Mouse (Mus musculus) hindbrain, embryonic 13.5 days (tissue): ENCODE measurements around the gene Gal3st2. TPM values are rescaled to one million over a fixed set of nuclear protein-coding genes. Genes with fewer than 3 reads are reported as not detected.
"Not testable (repeated sequence)": the region's sequence is repeated elsewhere in the genome, so short reads cannot be mapped to it uniquely, and the experiment has no call there.

ENCODE experiments used
- ATAC-seq: fragments of 200-750 bp; cut with Nextera tagmentation; 2 replicates; pipeline ENCODE4 v1.8.0; 2017; ENCODE audit warnings: moderate TSS enrichment; ENCODE audit not compliant: low FRiP score
- H3K27ac ChIP-seq: fragments of 300-500 bp; sonication (generic); 2 replicates; pipeline ENCODE4 v1.5.1; 2015; ENCODE audit warnings: inconsistent platforms, mild to moderate bottlenecking, moderate library complexity
- H3K27me3 ChIP-seq: fragments of 300-500 bp; sonication (generic); 2 replicates; pipeline ENCODE4 v1.6.1; 2015; ENCODE audit warnings: mild to moderate bottlenecking, inconsistent platforms
- H3K36me3 ChIP-seq: fragments of 300-500 bp; sonication (generic); 2 replicates; pipeline ENCODE4 v1.6.1; 2015; ENCODE audit warnings: mild to moderate bottlenecking, inconsistent platforms
- H3K4me1 ChIP-seq: fragments of 300-500 bp; sonication (generic); replicated peaks from 2 replicates; pipeline ENCODE4 v1.6.1; 2015; ENCODE audit warnings: inconsistent platforms
- H3K4me2 ChIP-seq: fragments of 300-500 bp; sonication (generic); 2 replicates; pipeline ENCODE4 v1.6.1; 2015; ENCODE audit warnings: inconsistent platforms, mild to moderate bottlenecking, moderate library complexity
- H3K4me3 ChIP-seq: fragments of 300-500 bp; sonication (generic); 2 replicates; pipeline ENCODE4 v1.5.1; 2015; ENCODE audit warnings: mild to moderate bottlenecking, inconsistent platforms
- H3K9ac ChIP-seq: fragments of 300-500 bp; sonication (generic); 2 replicates; pipeline ENCODE4 v1.6.1; 2015; ENCODE audit warnings: mild to moderate bottlenecking, inconsistent platforms
- H3K9me3 ChIP-seq: fragments of 300-500 bp; sonication (generic); 2 replicates; pipeline ENCODE4 v1.6.1; 2016; ENCODE audit warnings: inconsistent platforms
- WGBS: fragments of 180-500 bp; shearing (Covaris S2); methylation state at CpG from one replicate; pipeline ENCODE4 v1.1.7; 2015; 5-methylcytosine and 5-hydroxymethylcytosine counted together
- polyA plus RNA-seq: library from polyadenylated mRNA; unstranded; fragments of >200 nt; fragmentation: Nextera tagmentation; extraction: Ambion mirVana; gene quantifications from 2 replicates; pipeline ENCODE4 v1.2.1, GENCODE M21; 2015

Gene Gal3st2
- polyA plus RNA-seq, 1 experiment from 2014 or later, result not detected

DNA sequence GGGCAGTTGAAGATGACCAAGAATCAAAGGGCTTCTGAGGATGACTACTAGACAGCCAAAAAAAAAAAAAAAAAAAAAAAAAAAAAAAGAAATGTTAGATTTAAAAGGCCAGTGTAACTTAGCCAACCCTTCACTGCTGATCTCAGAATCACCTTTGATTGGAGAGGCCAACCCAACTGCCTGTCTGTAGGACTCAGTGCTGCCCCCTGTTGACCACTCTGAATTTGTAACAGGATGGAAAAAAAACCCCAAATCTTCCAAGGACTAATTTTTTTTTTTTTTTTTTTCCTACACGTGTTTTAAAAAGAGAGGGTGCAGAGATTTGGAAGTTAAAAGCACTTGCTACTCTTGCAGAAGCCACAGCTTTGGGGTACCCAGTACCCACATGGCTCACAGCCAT lies 29.8 kb downstream of the Gal3st2 start:
- not testable (repeated sequence) for H3K4me2 ChIP-seq, H3K27ac ChIP-seq, H3K27me3 ChIP-seq, H3K4me1 ChIP-seq, H3K36me3 ChIP-seq, H3K4me3 ChIP-seq, H3K9me3 ChIP-seq, ATAC-seq, H3K9ac ChIP-seq
- WGBS, result 59% methylated on average over 1 of the region's 1 CpGs

DNA sequence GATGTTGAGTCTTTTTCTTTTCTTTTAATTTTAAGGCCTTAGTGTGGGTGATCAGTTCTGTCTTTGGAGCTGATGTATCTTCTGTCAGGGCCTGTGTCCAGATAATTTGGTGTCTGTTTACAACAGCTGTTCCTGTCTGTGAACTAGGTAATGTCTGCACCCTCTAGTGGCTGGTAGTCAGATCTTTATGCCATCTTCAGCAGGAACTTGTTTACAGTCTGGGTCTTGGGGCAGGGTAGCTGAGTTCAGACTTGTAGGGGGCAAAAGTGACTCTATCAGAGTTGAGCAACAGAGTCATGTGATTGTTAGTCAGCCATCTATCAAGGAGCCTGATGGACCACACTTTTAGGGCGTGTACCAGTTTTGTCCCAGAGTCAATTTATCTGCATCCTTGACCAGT lies 36.3 kb downstream of the Gal3st2 start:
- not testable (repeated sequence) for H3K4me2 ChIP-seq, ATAC-seq, H3K36me3 ChIP-seq, H3K9me3 ChIP-seq, H3K27ac ChIP-seq, H3K9ac ChIP-seq, H3K4me3 ChIP-seq, H3K27me3 ChIP-seq, H3K4me1 ChIP-seq
- WGBS, result no CpG with 5 or more reads among the region's 1 CpGs

DNA sequence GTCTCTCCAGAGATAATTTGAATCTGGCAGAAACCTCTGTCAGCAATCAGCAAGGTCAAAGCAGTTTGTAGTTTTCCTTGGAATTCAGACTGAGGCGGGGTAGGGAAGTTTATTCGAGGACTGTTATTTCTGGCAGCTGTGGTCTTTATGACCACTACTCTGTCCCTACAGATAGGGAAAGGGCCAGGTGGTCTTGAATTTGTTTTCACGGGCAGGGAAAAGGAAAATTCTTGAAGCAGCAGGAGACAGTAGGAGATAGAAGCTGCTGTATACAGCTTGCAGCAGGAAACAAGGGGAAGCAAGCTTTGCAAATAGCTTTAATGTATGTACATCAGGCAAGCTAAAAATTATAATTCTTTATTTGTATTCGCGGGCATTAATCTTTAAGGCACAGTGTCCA lies 40.2 kb downstream of the Gal3st2 start:
- not testable (repeated sequence) for ATAC-seq, H3K36me3 ChIP-seq, H3K27me3 ChIP-seq, H3K27ac ChIP-seq, H3K4me1 ChIP-seq, H3K9ac ChIP-seq, H3K4me3 ChIP-seq, H3K9me3 ChIP-seq, H3K4me2 ChIP-seq
- 63% methylated on average over 3 of the region's 5 CpGs for WGBS

DNA sequence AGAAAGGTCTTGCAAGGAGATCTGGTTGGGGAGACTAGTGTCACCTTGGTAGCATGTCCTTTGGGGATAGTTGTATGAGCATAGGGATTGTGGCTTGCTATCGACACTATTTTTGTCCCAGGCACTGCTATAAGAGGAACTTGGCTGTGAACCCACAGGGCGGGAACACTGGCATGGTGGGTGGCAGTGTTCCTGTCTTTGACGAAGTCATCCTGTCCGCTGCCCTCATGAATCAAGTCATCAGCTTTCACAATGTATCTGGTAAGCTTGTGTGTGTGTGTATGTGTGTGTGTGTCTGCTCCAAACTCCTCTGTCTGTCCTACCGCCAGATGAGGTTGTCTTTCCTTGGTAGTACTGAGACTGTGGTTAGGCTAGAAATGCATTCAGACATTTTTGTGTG lies 45.6 kb downstream of the Gal3st2 start:
- not testable (repeated sequence) for H3K9ac ChIP-seq, H3K4me1 ChIP-seq, H3K27ac ChIP-seq, H3K36me3 ChIP-seq, ATAC-seq, H3K4me3 ChIP-seq, H3K27me3 ChIP-seq, H3K9me3 ChIP-seq, H3K4me2 ChIP-seq
- WGBS, result 83% methylated on average over 3 of the region's 5 CpGs

DNA sequence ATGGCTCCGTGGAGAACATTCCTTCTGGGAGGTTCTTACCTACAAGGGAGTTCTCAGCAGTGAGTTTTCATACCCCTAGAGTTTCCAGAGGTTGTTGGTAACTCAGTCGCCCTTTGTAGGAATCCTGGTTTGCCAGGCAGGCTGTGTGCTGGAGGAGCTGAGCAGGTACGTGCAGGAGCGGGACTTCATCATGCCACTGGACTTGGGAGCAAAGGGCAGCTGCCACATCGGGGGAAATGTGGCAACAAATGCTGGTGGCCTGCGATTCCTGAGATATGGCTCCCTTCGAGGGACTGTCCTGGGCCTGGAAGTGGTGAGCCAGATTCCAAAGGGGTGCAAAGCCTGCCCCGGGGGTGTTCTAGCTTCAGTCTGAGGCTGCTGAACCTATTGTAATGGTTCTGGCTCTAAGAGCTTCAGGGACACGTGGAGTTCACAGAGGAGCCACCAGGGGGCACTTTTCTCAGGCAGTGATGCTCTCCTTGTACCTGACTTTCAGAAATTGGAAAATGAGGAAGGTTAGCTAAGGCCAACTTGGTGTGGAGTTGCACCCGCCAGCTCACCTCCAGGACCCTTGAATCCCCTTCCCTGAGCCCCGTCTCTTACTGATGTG lies 48.0 kb downstream of the Gal3st2 start:
- WGBS, result no CpG with 5 or more reads among the region's 11 CpGs
- not testable (repeated sequence) for H3K4me2 ChIP-seq, H3K4me1 ChIP-seq, H3K9me3 ChIP-seq, H3K27me3 ChIP-seq, H3K27ac ChIP-seq, H3K4me3 ChIP-seq, H3K36me3 ChIP-seq, ATAC-seq, H3K9ac ChIP-seq

DNA sequence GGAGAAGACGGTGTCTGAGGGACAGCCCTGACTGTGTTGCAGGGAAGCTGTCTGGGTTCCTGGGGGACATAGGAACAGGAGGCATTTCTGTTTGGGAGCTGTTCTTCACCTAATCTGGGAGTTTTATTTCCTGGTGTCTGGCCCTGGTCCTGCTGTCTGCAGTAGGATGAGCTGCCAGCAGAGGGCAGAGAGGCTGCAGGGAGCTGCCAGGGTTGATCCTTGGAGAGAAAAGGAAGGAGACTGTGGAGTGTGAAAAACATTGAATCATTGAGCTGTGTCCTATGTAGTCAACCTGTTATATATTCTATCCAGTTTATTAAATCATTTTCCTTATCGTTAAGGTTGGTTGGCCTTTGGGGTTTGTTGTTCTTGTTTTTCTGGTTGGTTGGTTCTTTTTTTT lies 50.8 kb downstream of the Gal3st2 start:
- peak; percentile 50; the same call in 1 of the 2 replicates for ATAC-seq
- H3K27ac ChIP-seq, H3K9ac ChIP-seq, H3K27me3 ChIP-seq, H3K4me3 ChIP-seq, H3K36me3 ChIP-seq, H3K9me3 ChIP-seq, H3K4me1 ChIP-seq, H3K4me2 ChIP-seq: not testable (repeated sequence)
- WGBS, result no CpG with 5 or more reads among the region's 2 CpGs

DNA sequence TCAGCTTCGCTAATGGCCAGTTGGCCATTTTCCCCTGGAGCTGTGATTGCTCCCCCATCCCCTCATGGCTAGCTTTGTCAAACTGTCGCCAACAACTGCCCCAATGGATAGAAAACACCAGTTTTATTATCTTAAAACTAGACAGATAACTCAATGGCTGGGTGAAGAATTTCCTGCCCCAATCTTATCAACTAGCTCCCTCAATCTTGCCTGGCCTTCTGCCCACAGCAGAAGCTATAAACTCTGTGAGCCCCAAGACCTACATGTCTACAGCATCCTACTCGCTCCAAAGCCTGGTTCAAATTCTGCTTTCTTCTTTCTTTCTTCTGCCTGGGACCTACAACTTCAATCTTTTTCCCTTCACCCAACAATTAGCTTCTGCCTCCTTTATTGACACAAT lies 56.1 kb downstream of the Gal3st2 start:
- 87% methylated on average over 3 of the region's 3 CpGs for WGBS
- ATAC-seq, H3K4me2 ChIP-seq, H3K27me3 ChIP-seq, H3K9me3 ChIP-seq, H3K9ac ChIP-seq, H3K4me3 ChIP-seq, H3K36me3 ChIP-seq, H3K4me1 ChIP-seq, H3K27ac ChIP-seq: not testable (repeated sequence)

DNA sequence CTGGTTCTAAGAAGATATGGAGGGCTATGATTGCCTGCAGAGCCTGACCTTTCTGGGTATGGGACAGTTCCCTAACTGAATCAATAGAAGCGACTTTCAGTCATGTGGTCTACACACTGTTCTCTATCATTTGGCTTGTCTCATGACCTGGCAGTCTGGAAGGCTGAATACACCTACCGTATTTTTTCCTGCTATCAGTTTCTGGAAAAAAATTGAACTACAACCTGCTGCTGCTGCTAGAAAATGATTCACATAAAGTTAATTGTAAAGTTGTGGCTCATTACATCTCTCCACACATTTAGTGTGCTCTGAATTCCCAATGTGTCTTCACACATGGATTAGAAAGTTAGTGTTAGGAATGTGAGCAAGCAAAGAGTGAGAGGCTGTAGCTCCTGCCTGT lies 56.9 kb downstream of the Gal3st2 start, which contains the start of gene Gal3st2b:
Gene Gal3st2b, plus strand, starts transcription at position 301 of the 400 bp plus-strand sequence.
- not testable (repeated sequence) for ATAC-seq, H3K4me3 ChIP-seq, H3K36me3 ChIP-seq, H3K27me3 ChIP-seq, H3K9ac ChIP-seq, H3K9me3 ChIP-seq, H3K4me2 ChIP-seq, H3K27ac ChIP-seq, H3K4me1 ChIP-seq
- 92% methylated on average over 2 of the region's 2 CpGs for WGBS

DNA sequence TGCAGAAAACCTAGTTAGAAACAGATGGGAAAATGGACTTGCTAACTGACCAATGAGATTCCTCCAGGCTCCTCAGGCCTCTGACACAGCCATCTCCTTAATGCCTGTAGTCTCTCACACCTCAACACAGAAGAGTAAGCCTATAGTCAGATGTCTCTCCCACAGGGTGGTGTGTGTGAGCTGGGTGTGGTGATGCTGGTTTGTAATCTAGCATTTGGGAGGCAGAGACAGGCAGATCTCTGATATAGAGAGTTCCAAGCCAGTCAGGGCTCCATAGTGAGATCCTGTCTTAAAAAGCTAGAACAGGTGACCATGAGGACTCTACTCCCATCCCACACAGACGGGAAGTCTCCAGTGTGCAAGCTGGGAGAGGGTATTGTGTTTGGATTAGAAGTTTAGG lies 57.7 kb downstream of the Gal3st2 start:
- not testable (repeated sequence) for H3K9ac ChIP-seq, H3K36me3 ChIP-seq, H3K27me3 ChIP-seq, ATAC-seq, H3K27ac ChIP-seq, H3K4me2 ChIP-seq, H3K4me3 ChIP-seq, H3K9me3 ChIP-seq, H3K4me1 ChIP-seq
- 88% methylated on average over 1 of the region's 1 CpGs for WGBS

DNA sequence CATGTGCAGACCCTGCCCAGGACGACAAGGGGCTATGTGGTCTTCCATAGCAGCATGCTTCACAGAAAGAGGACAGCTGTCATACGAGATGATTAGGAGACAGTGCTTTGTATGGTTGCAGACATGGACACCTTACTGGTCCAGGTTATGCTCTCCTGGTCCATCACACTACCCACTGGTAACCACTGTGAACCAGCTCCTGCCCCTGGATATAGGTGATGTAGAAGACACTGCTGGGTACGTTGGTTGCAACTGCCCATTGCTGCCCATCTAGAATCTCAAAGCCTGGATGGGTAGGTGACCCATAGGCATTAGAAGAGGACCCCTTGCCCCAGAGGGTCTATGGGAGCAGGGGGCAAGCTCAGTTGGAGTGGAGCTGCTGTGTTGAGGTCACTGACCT lies 58.2 kb downstream of the Gal3st2 start:
- WGBS, result 81% methylated on average over 3 of the region's 3 CpGs
- ATAC-seq, H3K27ac ChIP-seq, H3K27me3 ChIP-seq, H3K4me3 ChIP-seq, H3K4me2 ChIP-seq, H3K4me1 ChIP-seq, H3K9ac ChIP-seq, H3K9me3 ChIP-seq, H3K36me3 ChIP-seq: not testable (repeated sequence)

DNA sequence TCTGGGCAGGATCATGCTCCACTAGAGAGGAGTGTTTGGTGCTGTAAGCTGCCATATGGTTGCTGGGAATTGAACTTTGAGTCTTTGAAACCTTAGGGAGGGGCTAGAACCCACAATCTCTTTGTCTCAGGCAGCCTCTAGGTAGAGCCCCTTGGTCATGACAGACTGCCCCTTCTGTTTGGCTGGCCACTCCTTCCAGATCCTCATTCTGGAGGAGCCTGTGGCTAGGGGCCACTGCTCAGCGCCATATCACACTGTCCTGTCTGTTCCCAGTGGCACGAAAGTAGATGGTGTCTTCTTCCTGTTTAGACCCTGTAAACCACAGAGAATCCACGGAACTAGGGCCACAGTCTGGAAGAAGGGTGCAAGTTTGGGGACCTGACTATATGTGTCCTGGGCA lies 61.5 kb downstream of the Gal3st2 start:
- ATAC-seq, H3K4me1 ChIP-seq, H3K27ac ChIP-seq, H3K27me3 ChIP-seq, H3K9ac ChIP-seq, H3K4me3 ChIP-seq, H3K36me3 ChIP-seq, H3K9me3 ChIP-seq, H3K4me2 ChIP-seq: not testable (repeated sequence)
- WGBS, result 83% methylated on average over 3 of the region's 3 CpGs

DNA sequence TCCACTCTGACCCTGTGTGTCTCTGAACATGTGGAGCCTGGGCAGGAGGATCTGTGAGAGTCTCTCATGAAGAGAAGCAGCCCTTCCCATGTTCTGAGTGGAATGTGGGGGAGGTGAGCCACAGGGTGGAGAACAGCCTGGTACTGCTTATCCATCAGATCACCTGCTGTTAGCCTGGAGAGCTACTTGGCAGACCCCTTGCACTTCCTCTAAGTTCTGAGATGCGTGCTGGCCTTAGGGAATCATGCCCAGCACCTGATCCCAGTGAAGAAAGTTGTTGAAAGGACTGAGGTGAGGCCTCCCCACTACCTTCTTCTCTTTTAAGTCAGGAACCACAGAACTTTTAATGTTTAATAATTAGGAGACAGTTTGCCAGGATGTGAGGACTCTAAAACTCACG lies 62.0 kb downstream of the Gal3st2 start:
- not testable (repeated sequence) for H3K27me3 ChIP-seq, ATAC-seq
- WGBS, result 76% methylated on average over 2 of the region's 2 CpGs

More for the DNA sequence above, 62.0 kb downstream of the Gal3st2 start:
- not testable (repeated sequence) for H3K4me3 ChIP-seq, H3K9me3 ChIP-seq, H3K36me3 ChIP-seq, H3K27ac ChIP-seq, H3K9ac ChIP-seq, H3K4me1 ChIP-seq, H3K4me2 ChIP-seq
